Mouse (Mus musculus) liver, embryonic 14.5 days (tissue): ENCODE data around the gene A630073D07Rik.

Source experiments
- CTCF ChIP-seq: IDR thresholded peaks from 2 replicates; pipeline ENCODE4 v1.5.1; 2016; ENCODE audit warnings: antibody characterized with exemption, low read depth, control low read depth
- EP300 ChIP-seq: IDR thresholded peaks from 2 replicates; pipeline ENCODE4 v1.6.1; 2016; ENCODE audit warnings: antibody characterized with exemption, low read depth

DNA sequence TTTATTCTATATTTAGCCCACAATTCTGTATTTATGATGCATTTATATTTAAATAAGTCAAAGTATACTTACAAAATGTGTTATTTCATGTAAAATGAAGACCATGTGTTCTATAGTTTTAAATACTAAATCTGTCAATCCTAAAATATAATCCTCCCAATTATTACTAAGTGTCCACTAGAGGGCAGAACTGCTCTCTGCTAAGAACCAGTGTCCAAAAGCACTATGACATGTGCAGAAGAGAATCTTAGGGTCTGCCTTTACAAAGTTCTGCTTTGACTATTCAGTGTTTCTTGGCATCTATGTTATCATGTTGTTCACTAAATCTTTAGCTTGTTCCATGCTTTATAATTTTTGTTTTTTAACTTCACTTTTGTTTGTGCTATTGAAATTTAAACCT is 1.9 kb downstream of the A630073D07Rik start:
- TF ChIP-seq CTCF (peak; percentile 34; the same call in 1 of the 2 replicates), EP300 (no peak)
